Mouse (Mus musculus) layer of hippocampus, adult 18-20 months (tissue): ENCODE data around the gene Pik3ap1. TPM values are rescaled to one million over a fixed set of nuclear protein-coding genes. Genes with fewer than 3 reads are reported as not detected.
A peak's percentile ranks its signal among the peaks of the same experiment; 100 is the strongest.

Source experiments
- DNase-seq, 2 experiments: peaks; one replicate each; pipeline ENCODE4 v3.0.0; 2022; ENCODE audit warnings: low spot score in 2 of 2
- total RNA-seq, 2 experiments: library from RNA; stranded (reverse); gene quantifications; 2 replicates each; pipeline ENCODE4 v1.2.3; 2021

The Pik3ap1 gene
- total RNA-seq, 2 experiments from 2014 or later, result 2.2 to 2.3 TPM

DNA sequence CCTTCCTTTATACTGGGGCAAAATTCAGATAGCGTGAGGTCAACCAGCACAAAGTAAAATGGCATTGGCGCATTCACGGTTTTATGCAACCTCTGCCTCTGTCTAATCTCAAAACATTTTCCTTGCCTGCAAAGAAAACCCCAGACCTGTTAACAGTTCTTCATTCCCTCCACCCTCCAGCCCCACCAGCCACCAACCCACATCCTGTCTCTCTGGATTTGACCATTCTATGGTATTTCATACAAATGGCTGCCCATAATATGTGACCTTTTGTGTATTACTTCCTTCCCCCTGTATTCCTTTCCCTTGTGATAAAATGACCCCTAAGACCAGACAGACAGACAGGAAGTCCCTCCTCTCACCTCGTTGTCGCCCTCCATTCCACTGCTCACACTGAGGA lies 102.2 kb downstream of the Pik3ap1 start:
- DNase-seq, result no peak

DNA sequence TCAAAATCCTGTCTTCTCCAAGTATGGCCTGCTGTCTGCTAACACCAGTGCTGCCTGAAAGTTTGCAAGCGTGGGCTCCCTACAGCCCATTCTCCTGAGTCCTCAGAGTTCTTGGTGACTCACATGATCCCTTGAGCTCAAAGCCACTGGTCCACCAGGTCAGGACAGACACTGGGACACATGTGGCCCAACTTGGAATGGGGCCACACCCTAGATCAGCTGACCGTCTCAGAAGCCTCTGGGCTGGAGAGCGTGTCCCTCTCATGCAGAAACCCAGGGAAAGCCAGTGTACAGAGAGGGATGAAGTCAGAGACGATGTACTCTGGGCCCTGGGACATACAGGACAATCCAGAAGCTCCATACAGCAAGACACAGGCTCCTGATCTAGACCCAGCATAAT lies 102.7 kb downstream of the Pik3ap1 start:
- no peak for DNase-seq

DNA sequence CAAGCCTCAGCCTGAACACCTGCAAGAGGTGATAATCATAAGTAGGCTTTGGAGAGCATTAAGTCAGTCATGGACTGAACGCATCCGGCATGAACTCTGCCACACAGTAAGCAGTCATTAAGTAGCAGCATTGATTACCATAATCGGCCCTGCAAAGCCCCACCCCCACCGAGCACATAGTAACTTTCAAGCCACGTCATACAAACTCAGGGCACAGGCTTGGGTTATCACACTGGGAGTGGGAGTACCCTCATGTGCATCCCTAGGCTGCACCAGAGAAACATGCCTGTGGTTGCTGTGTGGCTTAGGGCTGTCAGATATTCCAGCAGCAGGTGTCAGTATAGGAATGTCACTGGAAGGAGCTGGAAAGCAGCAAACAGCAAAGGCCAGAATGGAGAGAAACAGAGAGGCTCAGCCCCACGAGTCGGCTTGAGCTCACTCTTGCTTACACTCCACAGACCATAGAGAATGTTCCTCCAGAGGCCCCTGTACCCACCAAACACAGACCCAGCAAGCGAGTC lies 105.1 kb downstream of the Pik3ap1 start:
- no peak for DNase-seq

DNA sequence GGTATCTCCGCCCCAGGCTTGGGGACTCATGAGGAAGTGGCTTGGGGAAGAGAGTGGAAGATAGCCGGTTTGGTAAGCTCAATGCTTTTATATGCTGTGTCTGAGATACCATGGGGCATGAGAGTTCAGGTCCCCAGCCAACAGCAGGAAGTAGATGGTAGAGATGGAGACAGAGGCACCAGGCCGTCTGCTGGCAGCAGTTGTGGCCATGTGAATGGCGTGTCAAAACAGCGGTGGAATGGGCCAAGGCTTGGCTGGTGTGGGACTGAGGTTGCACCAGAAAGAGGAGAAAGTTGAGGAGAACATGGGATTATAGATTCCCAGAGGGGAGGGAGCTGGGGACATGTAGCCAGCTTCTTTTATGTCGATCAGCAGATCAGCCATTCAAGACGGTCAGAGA lies 106.3 kb downstream of the Pik3ap1 start:
- no peak for DNase-seq

GRCm38 (mm10) chr19:41275588-41275987 lies 109.3 kb downstream of the Pik3ap1 start:
- no peak for DNase-seq

DNA sequence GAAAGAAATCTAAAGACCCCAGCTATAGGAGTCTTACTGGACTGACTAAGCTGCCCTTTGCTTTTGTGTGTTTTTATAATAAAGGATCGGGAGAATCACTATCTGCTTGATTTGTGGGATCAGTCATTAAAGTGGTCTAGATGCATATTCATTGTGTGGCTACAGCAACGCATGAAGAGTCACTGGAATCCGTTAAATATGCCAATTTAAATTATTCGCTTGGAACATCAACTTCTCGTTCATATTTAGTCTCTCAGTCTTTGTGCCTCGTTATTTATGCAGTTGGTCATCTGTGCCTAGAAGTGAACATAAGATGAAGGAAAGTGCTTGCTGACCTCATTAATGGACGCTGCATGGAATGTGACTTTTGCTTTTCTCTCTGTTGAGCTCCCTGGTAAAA lies 114.0 kb downstream of the Pik3ap1 start:
- no peak for DNase-seq

DNA sequence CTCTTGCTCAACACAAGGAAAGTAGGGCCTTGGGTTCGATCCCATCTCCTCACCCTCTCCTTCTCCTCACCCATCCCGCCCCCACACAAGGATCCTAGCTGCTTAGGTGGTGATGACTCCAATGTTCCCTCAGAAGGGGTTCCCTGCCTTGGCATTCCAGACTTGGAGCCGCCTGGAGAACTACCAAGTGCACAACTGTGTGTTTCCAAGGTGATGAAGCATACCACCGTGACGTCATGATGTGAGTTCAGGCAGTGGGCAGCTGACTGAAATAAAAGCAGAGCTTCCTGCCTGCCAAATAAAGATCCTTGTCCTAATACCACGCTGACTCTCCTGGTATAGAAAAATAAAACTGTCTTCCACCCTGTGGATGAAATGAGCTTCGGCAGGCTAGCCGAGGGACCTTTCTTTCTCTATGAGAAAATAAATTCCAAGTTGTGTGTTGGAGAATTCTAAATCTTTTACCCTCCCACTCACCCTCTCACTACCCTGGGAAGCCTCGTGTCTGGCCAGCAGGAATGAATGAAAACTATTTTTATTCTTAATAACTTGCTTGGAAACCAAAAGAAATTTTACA lies 114.7 kb downstream of the Pik3ap1 start:
- peak in 1 of 2 experiments; percentile 22 for DNase-seq

DNA sequence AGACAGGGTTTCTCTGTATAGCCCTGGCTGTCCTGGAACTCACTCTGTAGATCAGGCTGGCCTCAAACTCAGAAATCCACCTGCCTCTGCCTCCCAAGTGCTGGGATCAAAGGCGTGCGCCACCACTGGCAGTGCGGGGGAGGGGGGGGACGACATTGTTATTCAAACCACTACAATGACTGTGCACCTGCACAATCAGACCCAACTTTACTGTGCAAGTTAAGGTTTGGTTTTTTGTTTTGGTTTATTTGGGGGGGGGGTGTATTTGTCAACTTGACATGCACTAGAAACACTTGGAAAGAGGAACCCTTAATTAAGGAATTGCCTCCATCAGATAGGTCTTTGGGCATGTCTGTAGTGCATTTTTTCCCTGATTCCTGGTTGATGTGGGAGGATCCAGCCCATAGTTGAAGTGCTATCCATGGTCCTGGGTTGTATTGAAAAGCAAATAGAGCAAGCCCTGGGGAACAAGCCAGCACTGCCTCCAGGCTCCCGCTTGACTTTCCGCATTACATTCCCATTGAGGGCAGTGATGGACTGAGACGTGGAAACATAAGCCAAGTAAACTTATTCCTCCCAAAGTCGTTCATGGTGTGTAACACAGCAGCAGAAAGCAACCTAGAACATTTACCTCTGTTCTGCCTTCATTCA lies 118.5 kb downstream of the Pik3ap1 start:
- no peak for DNase-seq

DNA sequence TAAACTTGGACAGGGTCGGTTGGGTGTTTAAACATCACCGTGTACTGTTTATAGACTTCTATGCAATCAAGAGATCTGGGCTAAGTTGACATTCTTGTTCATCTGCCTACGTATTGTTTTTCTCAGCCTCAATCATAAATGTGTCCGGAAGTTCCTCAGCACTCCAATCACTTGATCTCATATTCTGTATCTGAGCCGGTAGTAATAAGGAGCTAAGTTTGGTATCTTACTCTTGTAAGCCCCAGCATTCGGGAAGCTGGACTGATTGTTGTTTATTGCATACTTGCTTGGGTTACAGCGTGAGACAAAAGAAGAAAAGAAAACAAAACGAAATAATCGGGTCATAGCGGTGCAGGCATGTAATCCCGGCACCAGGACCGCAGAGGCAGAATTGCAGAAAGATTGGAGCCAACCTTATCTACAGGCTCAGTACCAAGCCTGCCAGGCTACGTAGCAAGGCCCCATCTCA lies 120.5 kb downstream of the Pik3ap1 start:
- no peak for DNase-seq

GRCm38 (mm10) chr19:41263630-41264295 lies 121.1 kb downstream of the Pik3ap1 start, which contains the start of gene Tm9sf3:
Tm9sf3 (minus strand) TSS chr19:41263997.
- peak; percentile 84 to 89 for DNase-seq

- peak; percentile 40 to 64 for DNase-seq
Observed at GRCm38 (mm10) chr19:41262712-41263629, 121.9 kb downstream of the Pik3ap1 start.

- no peak for DNase-seq
Observed at GRCm38 (mm10) chr19:41260736-41261135, 124.2 kb downstream of the Pik3ap1 start.

- DNase-seq, result no peak
Observed at GRCm38 (mm10) chr19:41259256-41259655, 125.6 kb downstream of the Pik3ap1 start.

- peak in 1 of 2 experiments; percentile 27 for DNase-seq
Observed at GRCm38 (mm10) chr19:41258707-41259106, 126.2 kb downstream of the Pik3ap1 start.

DNA sequence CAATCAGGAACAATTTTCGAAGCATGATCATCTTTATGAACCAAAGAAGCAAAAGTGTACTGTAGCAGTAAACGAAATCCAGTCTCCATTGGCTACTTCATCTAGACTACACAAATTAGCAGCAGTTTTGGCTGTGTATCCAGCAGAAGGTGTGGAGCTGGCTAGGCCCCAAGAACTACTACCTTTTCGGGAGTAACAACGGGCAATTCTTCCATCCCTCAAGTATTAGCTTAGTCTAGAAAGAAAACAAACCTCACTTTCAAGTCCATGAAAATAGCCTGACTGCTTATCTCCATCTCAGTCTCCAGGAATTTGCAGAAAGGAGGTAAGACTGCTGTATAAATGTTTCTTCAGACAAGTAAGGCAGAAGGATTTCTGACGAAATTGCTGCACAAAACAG lies 130.3 kb downstream of the Pik3ap1 start:
- DNase-seq, result no peak

- no peak for DNase-seq
Observed at GRCm38 (mm10) chr19:41248968-41249367, 135.9 kb downstream of the Pik3ap1 start.

DNA sequence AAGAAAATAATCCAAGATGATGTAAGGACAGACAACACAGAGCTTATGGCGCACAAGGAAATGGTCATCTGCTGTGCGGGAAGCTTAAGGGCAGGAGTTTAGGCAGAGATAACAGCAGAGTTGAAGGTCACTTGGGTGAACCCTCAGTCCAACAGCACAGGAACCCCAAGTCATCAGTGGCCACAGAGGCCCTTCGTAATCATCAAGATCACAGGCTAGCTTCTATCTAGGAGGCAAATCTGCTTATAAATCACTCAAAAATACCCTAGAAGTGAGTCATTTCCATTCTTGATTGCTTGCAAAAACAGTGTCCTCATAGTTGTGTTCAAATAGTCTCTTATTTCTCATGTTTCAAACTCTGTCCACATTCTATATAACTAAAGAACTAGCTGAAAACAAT lies 136.6 kb downstream of the Pik3ap1 start:
- no peak for DNase-seq

- no peak for DNase-seq
Observed at GRCm38 (mm10) chr19:41246271-41246670, 138.6 kb downstream of the Pik3ap1 start.

DNA sequence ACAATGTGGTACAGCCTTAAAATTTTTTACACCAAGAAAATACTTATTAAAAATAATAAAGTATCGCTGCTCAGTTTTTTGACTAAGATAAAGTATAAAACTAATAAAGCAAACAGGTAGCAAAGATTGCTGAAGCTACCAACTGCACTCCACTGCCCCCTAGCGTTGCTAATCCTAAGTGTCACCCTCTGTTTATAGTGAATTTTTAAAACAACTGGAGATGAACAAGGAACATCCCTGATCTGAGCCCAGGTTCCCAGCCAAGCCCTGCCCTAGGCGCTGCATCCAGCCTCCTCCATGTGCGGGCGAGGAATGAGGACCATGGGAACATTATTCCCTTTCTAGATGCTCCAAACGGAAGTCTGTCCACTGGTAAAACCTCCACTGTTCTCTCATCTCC lies 140.3 kb downstream of the Pik3ap1 start:
- DNase-seq, result peak in 1 of 2 experiments; percentile 59

DNA sequence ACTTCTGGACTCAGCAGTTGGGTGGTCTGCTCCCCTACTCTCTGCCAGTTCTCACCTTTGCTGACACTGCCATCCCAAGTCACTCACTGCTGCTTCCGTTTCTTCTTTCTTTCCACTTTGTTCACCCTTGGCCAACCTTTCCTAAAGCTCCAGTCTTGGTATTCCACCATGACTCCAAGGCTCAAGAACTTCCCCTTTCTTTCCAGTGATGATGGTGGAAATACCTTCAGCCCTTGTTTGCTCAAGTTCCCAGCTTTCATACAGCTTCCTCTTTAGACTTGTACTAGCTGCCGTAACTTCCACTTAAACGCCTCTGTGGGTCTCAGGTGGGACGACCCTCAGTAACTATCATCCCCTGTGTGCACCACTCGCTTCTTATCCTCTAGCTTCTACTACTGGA lies 142.9 kb downstream of the Pik3ap1 start:
- no peak for DNase-seq

- no peak for DNase-seq
Observed at GRCm38 (mm10) chr19:41233698-41234097, 151.2 kb downstream of the Pik3ap1 start.
